ENCODE assay signal across 15 mouse cellular contexts in genomic region chr9:88638125-88638524, GRCm38 (mm10). TPM values are rescaled to one million over a fixed set of nuclear protein-coding genes. Genes with fewer than 3 reads are reported as not detected.
"Had no signal": no experiment of that assay in that cellular context is flagged by ENCODE, and none has a peak within 500 bp of the region (broad histone marks: within the 10 kb centered on the region; RNA-seq: fewer than 3 reads in every experiment).

No protein-coding gene starts in this region.

RNA-seq across cellular contexts. Expression of gene Trim43a, which starts 57.4 kb away (rescaled TPM):
- total RNA-seq: common myeloid progenitor, adult 5-6 weeks; forebrain, postnatal 0 days; gastrocnemius, postnatal 10 days; gastrocnemius, postnatal 25 days; gastrocnemius, postnatal 4 days; heart, adult 18-20 months; heart, adult 8-10 months had no signal
- polyA plus RNA-seq: embryonic facial prominence, embryonic 11.5 days; embryonic facial prominence, embryonic 14.5 days; embryonic facial prominence, embryonic 15.5 days; erythroblast, embryonic 14.5 days; forebrain, embryonic 10.5 days; forebrain, embryonic 11.5 days; gonadal fat pad, adult 2 months; heart, adult 2 months had no signal
